Mouse (Mus musculus) ZHBTc4 (cell line): ENCODE results near the gene Cpsf2.

Experiments used
- DNase-seq: peaks from one replicate; pipeline ENCODE4 v3.0.0-alpha.2; 2011; ENCODE audit warnings: low read depth, low spot score

Cpsf2 gene

DNA sequence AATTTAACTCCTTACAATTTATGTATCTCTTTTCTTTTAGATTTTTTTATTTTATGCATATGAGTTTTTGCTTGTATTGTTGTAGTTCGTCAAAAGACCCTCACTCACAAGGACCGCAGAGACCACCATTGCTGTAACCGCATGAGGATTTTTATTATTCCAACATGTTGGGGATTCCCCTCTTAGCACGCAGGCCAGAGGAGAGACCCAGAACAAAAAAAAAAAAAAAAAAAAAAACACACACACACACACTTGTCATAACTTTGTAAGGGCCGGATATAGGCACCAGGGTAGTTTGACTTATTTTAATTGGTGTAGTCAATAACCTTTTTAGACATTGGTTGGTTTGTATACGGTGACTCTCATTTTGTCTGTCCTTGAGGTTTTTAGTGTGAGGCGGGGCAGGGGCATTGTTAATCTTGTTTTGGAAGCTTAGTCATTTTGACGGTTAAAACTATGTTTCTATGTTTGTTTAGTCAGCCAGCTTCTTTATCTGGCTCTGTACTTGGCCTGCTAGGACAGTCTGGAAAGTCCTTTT, 3.5 kb downstream of the Cpsf2 start:
- no peak for DNase-seq

GRCm38 (mm10) chr12:101980266-101980665, 4.5 kb downstream of the Cpsf2 start:
- no peak for DNase-seq

DNA sequence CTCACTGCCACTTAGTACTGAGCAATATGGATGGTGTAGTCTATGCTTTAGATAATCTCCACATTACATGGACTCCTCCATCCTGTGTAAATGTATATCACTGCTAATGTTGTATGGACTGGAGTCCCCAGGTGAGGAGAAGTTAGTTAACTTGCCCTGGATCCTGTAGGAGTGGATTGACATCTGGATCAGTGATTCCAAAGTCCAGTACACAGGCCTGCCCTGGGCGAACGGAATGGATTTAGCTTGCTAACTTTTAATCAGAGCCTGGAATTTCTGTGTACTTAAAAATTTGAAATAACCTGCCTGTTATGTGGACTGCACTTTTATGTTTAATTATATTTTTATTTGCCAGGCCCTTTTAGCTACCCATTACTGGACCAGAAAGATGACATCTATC, 5.8 kb downstream of the Cpsf2 start:
- DNase-seq = no peak

DNA sequence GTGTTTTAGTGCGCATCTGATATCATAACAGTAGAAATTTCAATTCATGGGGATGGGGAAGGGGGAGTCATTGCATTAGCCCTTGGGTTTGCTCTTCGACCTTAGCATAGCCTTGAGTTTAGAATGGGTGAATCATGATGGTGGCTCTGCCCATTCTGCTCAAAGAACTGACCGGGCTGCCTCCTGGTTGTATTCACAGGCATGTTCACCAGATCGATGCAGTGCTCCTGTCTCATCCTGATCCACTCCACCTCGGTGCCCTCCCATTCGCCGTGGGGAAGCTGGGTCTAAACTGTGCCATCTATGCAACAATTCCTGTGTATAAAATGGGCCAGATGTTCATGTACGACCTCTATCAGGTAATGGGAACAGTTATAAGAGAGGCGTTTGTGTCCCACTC, 7.2 kb downstream of the Cpsf2 start:
- no peak for DNase-seq

DNA sequence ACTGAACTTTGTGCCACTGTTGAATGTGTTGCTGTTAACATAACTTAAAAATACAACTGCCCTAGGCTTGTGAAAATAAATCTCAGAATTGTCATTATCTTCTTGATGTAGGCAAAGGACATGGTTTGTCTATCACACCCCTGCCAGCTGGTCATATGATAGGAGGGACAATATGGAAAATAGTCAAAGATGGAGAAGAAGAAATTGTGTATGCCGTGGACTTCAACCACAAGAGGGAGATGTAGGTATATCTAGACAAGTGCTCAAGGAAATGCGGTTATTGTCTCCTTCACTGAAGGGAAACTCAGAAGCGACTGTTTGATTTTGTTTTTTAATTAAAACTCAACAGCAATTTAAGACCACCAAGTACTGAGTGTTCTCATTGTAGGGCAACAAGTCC, 9.3 kb downstream of the Cpsf2 start:
- DNase-seq = no peak

DNA sequence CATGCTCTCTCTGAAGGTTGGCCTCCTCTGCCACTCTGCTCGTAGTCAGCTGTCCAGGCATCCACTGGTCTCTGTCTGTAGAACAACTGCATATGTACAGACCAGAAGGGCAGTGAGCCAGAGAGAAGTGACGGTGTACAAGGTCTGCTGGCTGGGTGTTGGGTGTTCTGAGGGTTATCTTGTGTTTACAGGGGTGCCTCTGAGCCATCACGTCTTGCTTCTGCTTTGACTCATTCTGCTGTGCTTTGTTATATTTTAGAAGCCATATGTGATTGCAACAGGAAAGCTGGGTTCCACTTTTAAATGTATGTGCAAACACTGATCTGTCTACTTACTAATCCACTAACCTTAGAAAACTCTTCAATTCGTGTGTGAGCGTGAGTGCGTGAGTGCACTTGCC, 11.9 kb downstream of the Cpsf2 start:
- DNase-seq = no peak

DNA sequence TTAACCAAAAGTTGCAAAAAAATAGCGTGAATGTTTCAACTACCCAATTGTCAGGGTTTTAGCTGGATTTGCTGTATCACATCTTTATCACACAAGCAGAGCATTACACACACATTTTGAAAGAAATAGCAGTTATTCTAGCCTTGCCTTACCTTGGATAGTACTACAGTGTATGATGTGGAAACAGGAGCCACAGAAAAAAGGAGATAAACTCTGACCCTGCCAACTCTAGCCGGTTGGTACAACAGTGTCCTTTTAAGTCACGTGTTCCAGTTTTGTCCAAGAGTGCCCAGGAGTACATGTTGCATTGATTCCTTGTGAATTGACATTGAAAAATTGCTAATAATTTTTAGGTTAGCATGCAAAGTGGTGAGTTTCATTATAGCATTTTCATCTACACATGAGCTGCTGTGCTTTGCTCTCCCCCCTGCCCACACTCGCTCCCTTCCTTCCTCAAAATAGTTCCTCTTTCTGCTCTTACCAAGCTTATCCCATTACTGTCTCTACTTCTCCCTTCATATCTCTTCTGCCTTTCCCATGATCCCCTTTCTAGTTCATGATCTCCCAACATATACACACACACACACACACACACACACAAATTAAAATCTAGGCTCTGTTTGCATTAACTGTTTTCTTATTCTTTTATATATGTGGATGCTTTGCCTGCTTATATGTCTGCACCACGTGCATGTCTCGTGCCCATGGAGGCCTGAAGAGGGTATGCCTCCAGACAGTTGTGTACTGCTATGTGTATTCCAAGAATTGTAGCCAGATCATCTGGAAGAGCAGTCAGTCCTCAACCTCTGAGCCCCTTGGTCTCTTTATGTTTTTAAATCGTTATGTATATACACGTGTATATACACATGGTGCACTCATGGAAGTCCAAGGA, 19.0 kb downstream of the Cpsf2 start:
- no peak for DNase-seq

DNA sequence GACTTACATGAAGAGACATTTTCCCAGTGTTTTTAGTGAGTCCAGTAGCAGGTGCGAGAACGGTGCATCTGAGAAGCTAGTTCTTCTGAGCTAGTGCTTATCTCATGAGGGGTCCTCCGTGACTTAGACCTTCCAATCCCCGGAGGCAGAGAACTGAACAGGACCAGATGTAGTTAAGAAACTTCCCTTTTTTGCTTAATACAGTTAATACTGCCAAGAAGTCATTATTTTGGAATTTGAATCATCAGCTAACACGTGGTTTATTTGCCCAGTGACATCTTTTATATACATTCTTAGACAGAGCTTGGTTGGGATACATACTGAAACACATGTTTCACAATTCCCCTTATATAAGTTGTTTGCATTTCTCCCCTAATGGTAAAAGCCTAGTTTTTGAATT, 23.1 kb downstream of the Cpsf2 start:
- DNase-seq = no peak

DNA sequence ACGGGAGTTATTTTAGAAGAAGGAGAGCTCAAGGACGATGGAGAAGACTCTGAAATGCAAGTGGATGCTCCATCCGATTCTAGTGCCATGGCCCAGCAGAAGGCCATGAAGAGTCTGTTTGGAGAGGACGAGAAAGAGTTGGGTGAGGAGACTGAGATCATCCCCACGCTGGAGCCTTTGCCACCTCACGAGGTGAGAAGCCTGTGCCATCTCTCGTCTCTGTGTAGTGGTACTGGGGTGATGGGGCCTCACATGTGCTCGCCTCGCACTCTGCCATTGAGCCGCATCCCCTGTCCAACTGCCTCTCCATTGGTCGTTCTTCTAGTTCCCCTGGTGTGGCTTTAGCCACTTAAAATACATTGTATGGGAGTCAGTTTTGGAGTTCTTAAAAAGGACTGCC, 25.0 kb downstream of the Cpsf2 start:
- no peak for DNase-seq

DNA sequence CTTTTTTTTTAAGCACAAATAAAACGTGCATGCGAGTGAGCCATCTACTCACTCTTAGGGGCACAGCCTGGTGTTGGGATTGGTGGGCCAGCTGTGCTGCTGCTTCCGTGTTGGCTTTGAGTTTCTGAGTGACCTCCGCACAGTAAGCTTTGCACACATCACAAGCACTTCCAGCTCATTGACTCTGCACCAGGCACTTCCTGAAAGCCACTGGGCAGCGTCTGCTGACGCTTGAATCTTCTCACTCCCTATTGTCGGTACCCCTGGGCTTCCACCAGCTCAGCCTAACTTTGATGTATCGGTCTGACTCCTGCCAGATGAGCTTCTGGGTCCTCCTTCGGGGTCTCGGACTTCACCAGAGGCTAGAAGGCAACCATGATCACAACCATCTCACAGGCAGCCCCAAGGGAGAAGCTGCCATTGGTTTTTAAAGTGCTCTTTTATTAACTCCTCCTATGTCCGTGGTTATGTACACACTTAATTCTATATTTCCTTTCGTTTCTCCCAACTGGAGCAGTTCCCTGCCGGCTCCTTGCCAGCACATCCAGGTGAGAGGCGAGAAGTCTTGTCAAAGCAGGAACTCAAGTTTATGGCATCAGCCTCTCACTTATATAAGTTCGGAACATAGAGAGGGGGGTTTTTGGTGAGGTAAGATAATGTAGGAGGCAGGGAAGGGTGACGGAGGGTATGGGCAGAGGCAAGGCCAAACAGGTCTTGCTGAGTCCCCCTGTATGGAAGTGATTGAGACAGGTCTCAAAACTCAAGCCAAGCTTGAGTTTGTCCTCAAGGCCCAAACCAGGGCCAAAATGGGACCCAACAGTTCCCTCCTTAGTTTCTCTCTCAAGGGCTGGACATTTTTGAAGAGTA, 32.6 kb downstream of the Cpsf2 start:
- DNase-seq = no peak

DNA sequence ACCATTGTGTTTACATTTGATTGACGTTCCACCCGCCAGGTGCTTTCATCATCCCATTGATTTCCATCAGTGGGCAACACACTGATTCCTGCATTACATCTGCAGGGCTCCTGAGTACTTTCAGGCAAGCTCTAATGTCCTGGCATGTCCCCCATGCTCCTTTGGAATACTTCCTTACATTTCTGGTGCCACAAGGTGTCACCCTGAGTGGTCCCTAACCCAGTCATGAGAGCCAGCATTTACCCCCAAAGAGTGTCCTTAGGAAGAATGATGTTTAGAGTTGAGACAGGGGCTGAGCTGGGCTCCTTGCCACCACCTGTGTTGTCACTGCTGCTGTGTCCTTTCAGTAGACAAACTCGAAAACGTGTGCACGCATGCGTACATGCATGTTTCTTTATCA, 33.8 kb downstream of the Cpsf2 start:
- DNase-seq = no peak

DNA sequence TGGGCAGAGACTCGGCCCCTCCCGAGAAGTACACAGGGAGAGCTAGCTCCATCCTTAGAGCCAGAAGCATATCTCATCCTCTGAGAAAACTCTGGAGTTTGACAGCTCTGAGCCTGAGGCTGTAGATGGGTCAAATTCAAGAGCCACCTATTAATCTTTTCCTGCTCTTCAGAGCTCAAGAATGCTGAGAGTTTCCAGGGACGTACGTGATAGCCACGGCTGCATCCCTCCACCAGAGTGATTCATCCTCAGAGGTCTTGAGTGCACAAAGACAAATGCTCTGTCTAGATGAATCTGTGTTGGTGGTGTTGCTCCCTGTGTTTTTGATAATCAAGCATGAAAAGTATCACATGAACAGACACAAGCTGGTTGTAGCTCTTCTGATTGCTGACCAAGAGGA, 38.6 kb downstream of the Cpsf2 start:
- DNase-seq = no peak

DNA sequence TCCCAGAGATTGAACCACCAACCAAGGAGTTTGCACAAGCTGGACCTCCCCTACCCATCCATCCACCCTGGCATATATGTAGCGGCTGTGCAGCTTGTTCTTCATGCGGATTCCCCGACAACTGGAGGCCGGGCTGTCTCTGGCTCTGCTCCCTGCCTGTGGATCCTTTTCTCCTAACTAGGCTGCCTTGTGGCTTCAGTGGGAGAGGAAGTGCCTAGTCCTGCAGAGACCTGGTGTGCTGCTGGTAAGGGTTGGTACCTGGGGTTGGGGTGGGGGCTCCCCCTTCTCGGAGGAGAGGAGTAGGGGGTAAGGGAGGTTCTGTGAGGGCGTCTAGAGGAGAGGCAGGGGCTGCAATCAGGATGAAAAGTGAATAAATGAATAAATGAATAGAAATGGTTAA, 39.3 kb downstream of the Cpsf2 start:
- DNase-seq = no peak

- no peak for DNase-seq
Observed at GRCm38 (mm10) chr12:102021923-102022322, 46.1 kb downstream of the Cpsf2 start.

DNA sequence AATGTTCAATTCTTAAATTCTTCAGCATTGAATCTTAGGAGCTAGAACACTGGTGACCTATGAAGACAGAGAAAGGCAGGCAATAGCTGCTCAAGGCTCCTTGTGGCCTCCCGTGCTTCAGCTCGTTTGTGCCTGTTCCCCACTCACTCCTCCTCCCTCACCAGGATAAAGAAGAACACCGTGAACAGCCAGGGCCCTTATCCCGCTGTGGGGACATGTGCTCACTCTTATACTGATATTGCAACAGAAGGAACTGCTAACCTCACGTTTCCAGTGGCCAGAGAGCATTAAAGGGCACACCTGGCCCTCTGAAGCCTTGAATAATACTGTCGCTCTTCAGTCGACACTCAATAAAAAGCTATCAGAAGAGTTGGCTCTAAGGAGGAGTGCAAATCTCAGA, 53.4 kb downstream of the Cpsf2 start:
- no peak for DNase-seq

DNA sequence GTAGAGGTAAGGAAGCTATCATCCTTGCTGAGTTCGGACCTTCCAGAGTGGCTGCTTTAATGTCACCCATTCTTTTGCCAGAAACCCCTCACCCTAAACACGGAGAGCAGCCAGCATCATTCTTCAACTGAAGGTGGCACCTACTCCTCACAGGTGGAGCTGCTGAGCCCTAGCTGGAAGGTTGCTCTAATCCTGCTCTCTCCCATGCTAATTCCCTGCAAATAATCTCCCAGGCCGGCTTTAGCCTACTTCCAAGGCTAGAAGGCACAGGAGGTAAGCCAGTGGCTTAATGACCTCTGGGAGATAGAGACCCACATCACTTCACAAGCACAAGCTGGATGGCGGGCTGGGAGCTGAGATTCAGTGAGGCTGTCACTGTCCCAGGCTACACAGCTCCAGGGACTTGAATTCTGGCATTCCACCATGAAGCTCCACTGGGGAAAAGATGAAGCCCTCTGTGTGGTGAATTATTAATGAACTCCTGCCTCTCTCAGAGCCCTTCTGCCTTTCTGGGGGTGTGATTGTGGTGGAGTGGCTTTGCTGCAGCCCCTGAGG, 54.2 kb downstream of the Cpsf2 start:
- DNase-seq = no peak

DNA sequence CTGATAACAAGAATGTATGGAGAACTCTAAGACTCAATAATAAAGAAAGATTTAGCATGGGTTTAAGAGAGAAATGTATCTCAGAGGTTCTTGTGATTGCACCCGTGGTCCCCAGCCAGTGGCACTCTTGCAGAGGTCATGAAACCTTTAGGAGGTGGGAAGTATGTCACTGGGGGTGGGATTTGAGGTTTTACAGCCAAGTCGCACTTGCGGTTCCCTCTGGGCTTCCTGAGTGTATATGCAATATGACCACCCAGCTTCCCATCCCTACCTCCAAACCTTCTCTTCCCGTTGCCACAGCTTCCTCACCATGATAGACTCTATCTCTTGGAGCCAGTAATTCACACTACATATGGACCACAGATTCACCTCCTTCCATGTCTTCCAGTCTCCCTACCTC, 59.1 kb downstream of the Cpsf2 start:
- no peak for DNase-seq

GRCm38 (mm10) chr12:102039861-102040260, 64.1 kb downstream of the Cpsf2 start:
- no peak for DNase-seq

DNA sequence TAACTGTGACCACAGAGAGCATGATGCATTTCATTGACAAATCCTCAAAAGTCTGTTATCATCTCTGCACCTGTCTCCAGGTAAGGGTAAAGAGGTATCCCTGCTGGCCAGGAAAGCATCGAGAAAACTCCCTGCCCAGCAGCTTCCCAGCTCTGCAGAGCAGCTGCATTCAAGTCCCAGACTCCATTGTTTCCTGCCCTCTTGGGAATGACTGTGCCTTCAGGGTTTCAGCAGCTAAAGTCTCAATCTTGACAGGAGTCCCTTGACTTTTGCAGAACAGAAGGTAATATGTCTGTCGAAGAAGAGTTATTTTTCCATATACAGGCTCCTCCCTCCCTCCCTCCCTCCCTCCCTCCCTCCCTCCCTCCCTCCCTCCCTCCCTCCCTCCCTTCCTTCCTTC, 65.9 kb downstream of the Cpsf2 start:
- DNase-seq = no peak

DNA sequence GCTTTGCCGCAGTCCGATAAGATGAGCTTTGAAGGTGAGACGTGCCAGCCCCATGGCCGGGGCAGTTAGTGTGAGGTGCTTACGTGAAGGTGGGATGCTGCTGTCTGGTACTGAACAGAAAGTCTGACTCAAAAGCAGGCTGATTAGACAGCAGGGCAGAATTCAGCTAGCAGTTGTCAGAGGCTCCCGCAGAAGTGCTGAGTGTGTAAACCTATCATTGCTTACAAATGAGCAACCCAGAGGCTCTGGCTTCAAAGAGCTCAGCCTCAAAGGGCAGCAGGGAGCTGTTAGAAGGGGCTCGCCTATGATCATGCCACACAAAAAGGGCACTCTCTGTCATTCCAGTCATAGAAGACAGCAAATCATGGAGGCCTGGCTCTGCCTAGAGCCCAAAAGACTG, 66.5 kb downstream of the Cpsf2 start:
- DNase-seq = no peak

DNA sequence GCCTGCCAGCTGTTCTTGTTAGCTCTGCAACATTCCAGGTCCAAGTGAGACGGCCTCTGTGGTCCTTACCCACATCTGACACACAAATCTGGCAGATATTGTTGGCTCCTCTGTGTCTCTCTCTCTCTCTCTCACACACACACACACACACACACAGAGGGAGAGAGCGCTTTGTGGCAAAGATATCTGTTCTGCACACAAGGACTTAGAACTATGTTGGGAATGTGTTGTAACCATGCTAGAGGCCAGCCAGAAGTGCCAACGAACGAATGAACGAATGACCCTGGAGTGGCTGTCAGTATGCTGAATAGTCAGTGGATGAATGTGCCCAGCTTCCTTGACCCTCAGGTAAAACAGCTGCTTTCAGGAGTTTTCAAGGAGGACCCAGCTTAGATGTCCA, 68.1 kb downstream of the Cpsf2 start:
- no peak for DNase-seq

GRCm38 (mm10) chr12:102054155-102054554, 78.4 kb downstream of the Cpsf2 start:
- DNase-seq = no peak
